Mouse (Mus musculus) CD4-positive helper T cell, adult 2 months (primary cell): ENCODE data around the gene Myh14.

ENCODE experiments used
- DNase-seq: peaks from one replicate; pipeline ENCODE4 v3.0.0-alpha.2; 2012; ENCODE audit warnings: low read depth, missing footprints, low spot score

Myh14 gene

DNA sequence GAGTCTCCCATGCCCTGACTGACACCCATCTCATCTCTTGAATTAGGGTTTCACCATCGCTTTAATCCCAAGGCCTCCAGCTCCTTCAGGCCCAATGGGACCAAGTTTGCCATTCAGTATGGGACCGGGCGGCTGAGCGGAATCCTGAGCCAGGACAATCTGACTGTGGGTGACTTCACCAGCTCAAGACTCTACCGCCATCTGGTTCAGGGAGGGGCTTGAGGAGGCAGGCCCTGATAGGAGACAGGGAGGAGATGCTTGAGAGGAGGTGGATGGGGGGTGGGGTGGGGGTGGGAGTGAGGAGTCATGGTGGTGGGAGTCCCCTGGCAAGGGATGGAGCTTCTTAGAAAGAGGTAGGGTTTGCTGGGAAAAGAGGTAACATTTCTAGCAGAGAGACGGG is 89.0 kb downstream of the Myh14 start:
- no peak for DNase-seq

- no peak for DNase-seq
Measured at GRCm38 (mm10) chr7:44576333-44576844, 94.3 kb downstream of the Myh14 start.

DNA sequence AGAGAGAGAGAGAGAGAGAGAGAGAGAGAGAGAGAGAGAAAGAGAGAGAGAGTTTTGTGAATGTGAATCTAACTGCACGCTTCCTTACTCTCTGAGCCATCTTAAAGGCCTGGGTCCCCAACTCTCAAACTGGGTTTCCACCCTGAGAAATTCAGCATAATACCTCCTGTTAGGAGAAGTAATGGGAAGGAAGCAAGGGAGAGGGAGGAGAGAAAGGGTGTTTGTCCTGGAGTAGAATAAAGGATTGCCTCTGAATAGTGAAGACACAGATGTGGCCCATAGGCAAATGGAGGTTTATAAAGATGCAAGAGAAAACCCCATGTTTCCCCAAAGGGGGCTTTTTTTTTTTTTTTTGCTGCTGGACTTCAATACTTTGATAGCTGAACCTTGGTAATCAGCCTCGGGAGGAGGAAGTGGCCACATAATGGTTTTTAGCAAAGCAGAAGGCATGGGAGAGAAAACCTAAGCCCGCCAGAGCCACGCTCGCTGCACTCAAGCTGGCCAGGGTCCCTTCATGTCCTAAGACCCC is 97.6 kb downstream of the Myh14 start:
- no peak for DNase-seq

DNA sequence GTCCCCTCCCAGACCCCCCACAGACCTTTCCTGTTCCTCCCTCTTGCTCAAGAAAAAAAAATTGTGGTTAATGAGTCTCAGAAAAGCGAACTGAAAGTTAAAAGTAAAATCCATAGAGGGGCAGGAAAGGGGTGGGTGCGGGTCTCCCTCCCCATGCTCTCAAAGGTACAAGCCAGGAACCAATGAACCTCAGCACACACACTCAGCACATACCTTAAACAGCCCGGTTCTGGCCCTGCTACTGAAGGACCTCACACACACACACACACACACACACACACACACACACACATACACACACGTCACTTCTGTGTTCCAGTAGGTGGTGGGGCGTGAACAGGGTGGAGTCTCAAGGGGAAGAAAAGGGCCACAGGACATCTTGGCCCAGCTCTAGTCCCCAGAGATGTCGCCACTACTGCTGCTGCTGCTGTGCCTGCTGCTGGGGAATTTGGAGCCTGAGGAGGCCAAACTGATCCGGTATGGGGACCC is 98.4 kb downstream of the Myh14 start, which contains the start of gene Napsa:
Napsa (plus strand) TSS at position 168 of the 489 bp plus-strand sequence.
- DNase-seq = no peak

- DNase-seq = no peak
Measured at GRCm38 (mm10) chr7:44571811-44572210, 98.8 kb downstream of the Myh14 start.

- DNase-seq = no peak
Measured at GRCm38 (mm10) chr7:44570989-44571388, 99.7 kb downstream of the Myh14 start.

- no peak for DNase-seq
Measured at GRCm38 (mm10) chr7:44568803-44569202, 101.8 kb downstream of the Myh14 start.

DNA sequence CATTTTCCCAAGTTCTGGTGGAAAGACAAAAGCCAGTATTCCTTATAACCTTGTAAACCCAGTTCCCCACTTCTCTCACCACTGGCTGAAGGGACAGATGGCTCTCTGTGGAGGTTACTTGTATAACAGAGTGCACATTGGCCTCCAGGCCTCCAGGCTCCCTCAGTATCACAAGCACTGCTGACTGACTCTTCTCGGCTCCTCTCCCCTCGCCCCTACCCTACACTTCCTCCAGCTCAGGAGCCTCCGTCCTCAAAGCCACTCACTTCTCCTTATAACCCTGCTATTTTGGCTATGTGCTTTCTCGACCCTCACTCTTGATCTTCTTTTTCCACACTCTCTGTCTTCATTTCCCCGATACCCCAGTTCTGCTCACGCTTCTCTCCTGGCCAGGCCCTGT is 105.2 kb downstream of the Myh14 start:
- DNase-seq = no peak

DNA sequence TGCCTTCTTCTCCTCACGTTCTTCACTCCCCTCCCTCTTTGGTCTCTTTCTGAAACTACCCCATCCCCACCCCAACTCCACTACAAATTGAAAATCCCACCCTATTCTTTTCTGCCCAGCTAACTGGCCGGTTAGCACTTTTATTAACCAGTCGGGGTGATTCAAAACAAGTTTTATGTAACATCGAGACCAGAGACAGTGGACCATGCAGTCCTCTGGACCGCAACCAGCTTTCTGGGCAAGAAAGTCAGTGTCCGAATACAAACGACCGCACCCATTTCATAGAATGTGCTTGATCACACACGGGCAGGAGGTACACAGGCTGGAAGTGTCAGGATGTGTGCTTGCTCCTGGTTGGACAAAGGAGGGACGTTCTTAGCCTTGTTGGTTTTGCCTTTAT is 106.2 kb downstream of the Myh14 start:
- no peak for DNase-seq

- DNase-seq = no peak
Measured at GRCm38 (mm10) chr7:44563284-44563683, 107.4 kb downstream of the Myh14 start.

DNA sequence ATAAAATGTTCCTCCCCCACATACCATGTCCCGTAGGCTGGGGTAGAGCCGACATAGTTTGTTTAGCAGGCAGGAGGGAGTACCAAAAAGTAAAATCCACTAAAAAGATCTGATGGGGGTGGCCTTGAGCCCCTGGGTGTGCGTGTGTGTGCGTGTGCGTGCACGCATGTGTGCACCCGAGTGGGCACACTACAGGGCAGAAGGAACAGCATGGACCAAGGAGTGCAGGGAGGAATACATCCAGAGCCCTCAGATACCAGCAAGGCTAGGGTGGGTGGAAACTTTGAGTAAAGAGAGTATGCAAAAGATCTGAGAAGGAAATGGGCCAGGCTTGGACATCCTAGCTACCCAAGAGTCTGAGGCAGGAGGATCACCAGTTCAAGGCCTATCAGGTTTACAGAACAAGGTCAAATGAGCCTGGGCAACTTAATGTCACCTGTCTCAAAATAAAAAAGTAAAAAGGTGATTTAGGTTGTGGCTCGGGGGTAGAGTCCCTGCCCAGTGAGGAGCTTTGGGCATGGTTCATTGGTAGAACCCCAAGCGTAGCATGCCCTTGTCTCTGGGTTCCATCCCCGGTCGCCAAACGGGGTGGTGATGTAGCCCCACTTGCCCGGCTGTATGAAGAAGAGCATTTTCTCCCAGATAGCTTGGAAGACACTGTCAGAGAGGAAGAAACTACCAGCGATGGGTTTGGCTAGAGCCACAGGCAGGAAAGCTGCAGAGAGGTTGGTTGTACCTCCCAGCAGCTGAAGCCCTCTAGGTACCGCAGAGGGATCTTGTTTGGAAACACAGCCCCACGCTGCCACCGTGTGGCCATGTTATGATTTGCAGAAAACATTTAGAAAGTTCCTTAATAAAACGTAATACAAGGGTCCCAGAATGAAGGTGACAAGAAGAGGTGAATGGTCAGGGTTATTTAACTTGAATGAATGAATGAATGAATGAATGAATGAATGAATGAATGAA is 109.9 kb downstream of the Myh14 start:
- DNase-seq = peak; percentile 85

GRCm38 (mm10) chr7:44557629-44558028 is 113.0 kb downstream of the Myh14 start:
- no peak for DNase-seq
